Mouse (Mus musculus): ENCODE measurements around the gene Pirt. TPM values are rescaled to one million over a fixed set of nuclear protein-coding genes. Genes with fewer than 3 reads are reported as not detected.

The Pirt gene
- polyA plus RNA-seq, 1 experiment from 2014 or later = not detected

- H3K27ac ChIP-seq = no peak overlapping the region
- no peaks in the 10 kb centered on the region for H3K36me3 ChIP-seq (ENCODE audit: inconsistent target)
- WGBS (ENCODE audit: missing documents) = 81% methylated on average over 11 of the region's 11 CpGs
- no peak overlapping the region for H3K4me3 ChIP-seq (ENCODE audit: inconsistent target)
- no peaks in the 10 kb centered on the region for H3K79me2 ChIP-seq (ENCODE audit: inconsistent target)
These were observed 12.5 kb downstream of the Pirt start for GRCm38 (mm10) chr11:66924095-66924823.

DNA sequence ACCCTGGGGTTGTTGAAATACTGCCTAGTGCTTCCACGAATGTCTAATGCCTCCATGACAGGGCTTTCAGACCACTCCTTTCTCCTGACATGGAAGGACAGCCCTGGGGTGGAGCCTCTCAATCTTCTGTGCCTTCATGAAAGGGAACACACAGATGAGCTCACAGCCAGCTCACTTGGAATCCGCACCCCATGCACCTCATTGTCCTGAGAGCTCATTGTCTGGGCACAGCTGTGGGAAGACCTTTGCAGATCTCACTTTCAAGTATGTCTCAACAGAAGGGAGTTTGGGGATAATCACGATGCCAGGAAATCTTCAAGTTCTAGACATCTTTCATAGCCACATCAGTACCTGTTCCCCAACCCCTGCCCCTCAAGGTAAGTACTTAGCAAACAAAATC lies 16.5 kb downstream of the Pirt start:
- Histone ChIP-seq H3K4me3 (ENCODE audit: inconsistent target) (no peak overlapping the region), H3K79me2 (ENCODE audit: inconsistent target) (no peaks in the 10 kb centered on the region), H3K27ac (no peak overlapping the region), H3K36me3 (ENCODE audit: inconsistent target) (no peaks in the 10 kb centered on the region)
- 72% methylated on average over 3 of the region's 3 CpGs for WGBS (ENCODE audit: missing documents)

GRCm38 (mm10) chr11:66932827-66933599 lies 21.2 kb downstream of the Pirt start:
- Histone ChIP-seq H3K36me3 (ENCODE audit: inconsistent target) (no peaks in the 10 kb centered on the region), H3K4me3 (ENCODE audit: inconsistent target) (no peak overlapping the region), H3K27ac (no peak overlapping the region), H3K79me2 (ENCODE audit: inconsistent target) (no peaks in the 10 kb centered on the region)
- WGBS (ENCODE audit: missing documents) = 90% methylated on average over 9 of the region's 9 CpGs

DNA sequence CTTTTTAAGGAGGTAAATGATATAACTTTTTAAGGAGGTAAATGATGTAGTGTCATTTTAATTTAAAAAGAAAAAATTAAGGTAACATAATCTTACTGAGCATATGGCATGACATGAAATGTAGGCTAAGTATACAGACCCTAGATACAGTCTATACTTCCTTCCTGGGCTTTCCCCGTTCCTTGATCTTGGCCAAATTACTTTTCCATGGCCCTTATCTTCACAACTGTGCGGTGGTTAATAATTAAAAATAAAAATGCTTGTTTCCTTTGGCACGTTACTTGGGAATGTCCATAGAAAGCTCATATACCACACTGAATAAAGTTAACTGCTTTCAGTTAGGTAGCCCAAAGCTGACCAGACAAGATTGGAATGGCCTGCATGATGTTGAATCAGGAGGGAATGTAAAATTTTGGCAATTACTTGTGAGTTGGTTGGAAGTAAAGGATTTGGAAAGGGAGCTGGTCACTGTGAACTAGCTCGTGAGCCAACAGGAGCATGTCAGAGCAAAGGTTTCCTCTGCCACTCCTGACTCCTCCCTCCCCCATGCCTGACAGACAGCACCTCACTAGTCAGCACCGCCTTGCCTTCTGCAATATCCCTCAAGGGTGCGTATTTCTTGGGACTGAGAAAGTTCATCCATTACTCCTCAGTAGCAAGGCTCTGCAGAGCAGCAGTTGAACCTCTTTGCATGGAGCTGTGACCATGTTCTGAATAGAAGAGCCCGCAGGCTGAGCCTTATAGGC lies 22.8 kb downstream of the Pirt start:
- Histone ChIP-seq H3K27ac (no peak overlapping the region), H3K36me3 (ENCODE audit: inconsistent target) (no peaks in the 10 kb centered on the region), H3K4me3 (ENCODE audit: inconsistent target) (no peak overlapping the region), H3K79me2 (ENCODE audit: inconsistent target) (no peaks in the 10 kb centered on the region)
- WGBS (ENCODE audit: missing documents) = 81% methylated on average over 7 of the region's 7 CpGs

- WGBS (ENCODE audit: missing documents) = 91% methylated on average over 5 of the region's 5 CpGs
- Histone ChIP-seq H3K4me3 (ENCODE audit: inconsistent target) (no peak overlapping the region), H3K79me2 (ENCODE audit: inconsistent target) (no peaks in the 10 kb centered on the region), H3K36me3 (ENCODE audit: inconsistent target) (no peaks in the 10 kb centered on the region), H3K27ac (no peak overlapping the region)
These were observed 30.2 kb downstream of the Pirt start for GRCm38 (mm10) chr11:66942011-66942410.

DNA sequence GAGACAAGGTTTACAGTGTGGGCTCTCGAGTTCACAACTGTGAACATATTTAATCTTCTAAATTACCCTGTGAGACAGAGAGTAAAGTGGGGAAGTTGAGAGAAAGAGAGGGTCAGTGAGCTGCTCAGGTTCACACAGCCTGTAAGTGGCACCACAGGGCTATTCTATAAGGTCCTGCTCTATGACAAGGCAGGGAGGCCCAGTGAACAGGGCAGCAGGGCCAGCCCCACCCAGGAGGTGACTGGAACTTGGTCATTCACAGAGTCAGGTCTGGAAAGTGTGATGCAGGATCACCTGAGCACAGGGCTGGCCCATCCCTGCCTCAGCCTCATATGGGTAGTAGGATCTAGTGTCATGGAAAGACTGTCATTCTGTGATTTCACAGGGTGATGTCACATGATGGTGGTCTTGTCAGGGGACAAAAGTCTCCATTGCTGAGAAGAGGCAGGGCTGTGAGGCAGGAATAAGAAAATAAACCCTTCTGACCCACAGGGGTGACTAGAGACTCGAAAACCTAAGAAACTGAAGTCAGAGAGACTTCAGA lies 33.5 kb downstream of the Pirt start:
- Histone ChIP-seq H3K27ac (no peak overlapping the region), H3K4me3 (ENCODE audit: inconsistent target) (no peak overlapping the region), H3K79me2 (ENCODE audit: inconsistent target) (no peaks in the 10 kb centered on the region), H3K36me3 (ENCODE audit: inconsistent target) (no peaks in the 10 kb centered on the region)
- 64% methylated on average over 2 of the region's 2 CpGs for WGBS (ENCODE audit: missing documents)

DNA sequence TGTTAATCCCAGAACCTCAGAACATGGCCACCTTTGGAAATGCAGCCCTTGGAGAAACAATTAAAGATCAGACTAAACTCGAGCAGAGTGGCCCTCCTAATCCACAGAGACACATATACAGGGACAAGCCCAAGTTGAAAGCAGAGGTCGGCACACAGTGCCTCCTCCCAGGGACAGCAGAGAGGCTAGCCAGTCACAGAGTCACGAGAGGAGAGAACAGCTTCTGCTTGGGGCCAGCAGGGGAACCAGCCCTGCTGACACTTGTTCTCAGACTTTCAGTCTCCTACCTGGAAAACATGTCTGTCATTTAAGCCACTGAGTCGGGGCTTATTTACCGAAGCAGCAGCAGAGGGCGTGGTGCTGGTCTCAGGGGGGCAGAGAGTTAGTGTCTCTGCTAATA lies 34.7 kb downstream of the Pirt start:
- no peaks in the 10 kb centered on the region for H3K79me2 ChIP-seq (ENCODE audit: inconsistent target)
- 74% methylated on average over 6 of the region's 6 CpGs for WGBS (ENCODE audit: missing documents)
- no peak overlapping the region for H3K4me3 ChIP-seq (ENCODE audit: inconsistent target)
- H3K36me3 ChIP-seq (ENCODE audit: inconsistent target) = no peaks in the 10 kb centered on the region
- no peak overlapping the region for H3K27ac ChIP-seq

DNA sequence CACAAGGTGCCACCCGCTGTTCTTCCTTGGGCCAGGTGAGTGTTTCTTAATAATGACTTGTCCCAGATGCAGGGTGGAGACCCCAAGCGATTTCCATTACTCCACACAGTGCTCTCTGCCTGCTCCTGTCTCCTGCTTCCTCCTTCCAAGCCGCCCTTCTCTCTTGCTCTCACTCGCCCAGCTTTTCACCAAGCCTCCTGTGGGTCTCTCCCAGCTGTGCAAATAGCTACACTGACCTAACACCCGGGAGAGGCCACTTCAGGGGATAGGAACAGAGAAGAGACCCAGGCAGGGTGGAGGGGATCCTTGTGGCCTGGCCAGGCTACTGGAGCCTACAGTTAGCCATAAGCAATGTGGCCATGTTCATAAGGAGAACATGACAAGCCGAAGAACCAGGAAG lies 35.1 kb downstream of the Pirt start:
- no peak overlapping the region for H3K27ac ChIP-seq
- 91% methylated on average over 6 of the region's 6 CpGs for WGBS (ENCODE audit: missing documents)
- H3K4me3 ChIP-seq (ENCODE audit: inconsistent target) = no peak overlapping the region
- H3K79me2 ChIP-seq (ENCODE audit: inconsistent target) = no peaks in the 10 kb centered on the region
- no peaks in the 10 kb centered on the region for H3K36me3 ChIP-seq (ENCODE audit: inconsistent target)

GRCm38 (mm10) chr11:66956303-66956702 lies 44.5 kb downstream of the Pirt start, which contains the start of gene Tmem238l:
TSS of gene Tmem238l (plus strand) at chr11:66956638.
- Histone ChIP-seq H3K27ac (no peak within 1 kb of the TSS), H3K36me3 (ENCODE audit: inconsistent target) (no peaks in the 10 kb centered on the region), H3K4me3 (ENCODE audit: inconsistent target) (no peak within 1 kb of the TSS), H3K79me2 (ENCODE audit: inconsistent target) (no peaks in the 10 kb centered on the region)
- WGBS (ENCODE audit: missing documents) = 77% methylated on average over 8 of the region's 9 CpGs

GRCm38 (mm10) chr11:66960797-66961196 lies 49.0 kb downstream of the Pirt start:
- Histone ChIP-seq H3K27ac (no peak overlapping the region), H3K4me3 (ENCODE audit: inconsistent target) (no peak overlapping the region), H3K79me2 (ENCODE audit: inconsistent target) (no peaks in the 10 kb centered on the region), H3K36me3 (ENCODE audit: inconsistent target) (no peaks in the 10 kb centered on the region)
- 44% methylated on average over 1 of the region's 1 CpGs for WGBS (ENCODE audit: missing documents)

- Histone ChIP-seq H3K27ac (no peak overlapping the region), H3K4me3 (ENCODE audit: inconsistent target) (no peak overlapping the region)
- 85% methylated on average over 12 of the region's 12 CpGs for WGBS (ENCODE audit: missing documents)
These were observed 49.8 kb downstream of the Pirt start for GRCm38 (mm10) chr11:66961447-66962176.

DNA sequence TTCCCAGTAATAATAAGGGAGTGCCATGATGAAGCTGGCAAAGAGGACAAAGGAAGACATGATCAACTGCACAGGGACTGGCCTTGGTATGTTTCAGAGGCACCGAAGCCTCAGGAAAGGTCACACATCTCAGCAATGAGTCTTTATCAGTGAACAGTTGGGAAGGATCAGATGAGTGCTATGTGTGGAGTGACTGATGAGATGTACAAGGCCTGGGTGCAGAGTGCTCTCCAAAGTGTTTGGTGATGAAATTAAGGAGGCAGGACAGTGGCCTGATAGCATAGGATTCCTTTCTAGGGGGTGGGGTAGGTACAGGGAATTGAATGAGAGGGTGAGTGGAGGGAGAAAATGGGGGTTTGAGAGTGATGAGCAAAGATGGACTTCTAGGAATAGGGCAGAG lies 51.7 kb downstream of the Pirt start:
- H3K36me3 ChIP-seq (ENCODE audit: inconsistent target) = no peaks in the 10 kb centered on the region

More at GRCm38 (mm10) chr11:66961447-66962176, 49.8 kb downstream of the Pirt start:
- Histone ChIP-seq H3K36me3 (ENCODE audit: inconsistent target) (no peaks in the 10 kb centered on the region), H3K79me2 (ENCODE audit: inconsistent target) (no peaks in the 10 kb centered on the region)

DNA sequence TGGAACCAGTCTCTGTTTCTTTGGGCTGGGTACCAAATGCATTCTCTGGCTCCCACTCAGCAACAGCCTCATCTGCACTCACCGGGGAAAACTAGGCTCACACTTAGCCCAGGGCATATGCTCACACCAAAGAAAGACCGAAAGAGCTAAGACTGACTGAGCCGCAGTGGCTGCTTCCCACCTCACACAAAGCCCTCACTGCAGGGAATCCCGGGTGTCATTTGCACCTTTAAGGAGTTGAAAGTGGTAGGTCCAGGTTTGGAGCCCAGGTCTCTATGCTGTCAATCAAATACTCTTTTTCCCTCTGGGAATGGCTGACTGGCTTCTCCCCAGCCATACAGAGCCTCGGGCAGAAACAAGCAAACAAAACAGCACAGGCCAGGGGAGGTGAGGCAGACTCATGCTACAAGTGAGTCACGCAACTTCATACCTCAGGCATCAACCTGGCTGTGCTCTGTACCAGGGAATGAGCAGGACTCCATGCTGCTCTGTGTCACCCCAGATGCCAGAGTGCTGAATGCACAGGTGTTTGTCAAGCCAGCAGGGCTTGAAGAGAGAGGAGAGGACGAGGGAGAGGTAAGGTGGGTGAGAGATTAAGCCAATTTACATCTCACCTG lies 54.8 kb downstream of the Pirt start:
- H3K36me3 ChIP-seq (ENCODE audit: inconsistent target) = no peaks in the 10 kb centered on the region
- H3K27ac ChIP-seq = no peak overlapping the region
- no peaks in the 10 kb centered on the region for H3K79me2 ChIP-seq (ENCODE audit: inconsistent target)
- 22% methylated on average over 7 of the region's 7 CpGs for WGBS (ENCODE audit: missing documents)
- no peak overlapping the region for H3K4me3 ChIP-seq (ENCODE audit: inconsistent target)

More for the DNA sequence above, 51.7 kb downstream of the Pirt start:
- no peak overlapping the region for H3K27ac ChIP-seq
- H3K79me2 ChIP-seq (ENCODE audit: inconsistent target) = no peaks in the 10 kb centered on the region
- no peak overlapping the region for H3K4me3 ChIP-seq (ENCODE audit: inconsistent target)
- 94% methylated on average over 1 of the region's 1 CpGs for WGBS (ENCODE audit: missing documents)

DNA sequence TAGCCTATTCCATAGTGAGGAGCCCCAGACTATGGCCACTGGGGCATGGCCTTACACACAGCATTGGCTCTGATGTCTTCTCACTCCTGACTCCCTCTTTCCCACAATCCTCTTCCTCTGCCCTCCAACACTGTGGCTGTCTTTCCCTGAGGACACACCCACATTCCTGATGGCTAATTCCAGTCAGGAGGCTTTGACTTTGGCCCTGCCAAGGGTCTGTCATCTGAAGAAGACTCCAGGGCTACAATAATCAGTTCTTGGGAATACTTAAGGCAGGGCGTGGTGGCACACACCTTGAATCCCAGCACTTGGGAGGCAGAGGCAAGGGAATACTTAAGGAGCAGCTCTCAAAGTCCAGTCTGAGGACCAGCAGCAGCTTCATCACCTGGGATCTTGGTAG lies 56.8 kb downstream of the Pirt start:
- no peak overlapping the region for H3K4me3 ChIP-seq (ENCODE audit: inconsistent target)
- no peak overlapping the region for H3K27ac ChIP-seq
- no peaks in the 10 kb centered on the region for H3K79me2 ChIP-seq (ENCODE audit: inconsistent target)
- H3K36me3 ChIP-seq (ENCODE audit: inconsistent target) = no peaks in the 10 kb centered on the region
- WGBS (ENCODE audit: missing documents) = 71% methylated on average over 1 of the region's 1 CpGs

Measured in macrophage (primary cell).